Mouse (Mus musculus) adrenal gland, adult 18-20 months (tissue): ENCODE measurements around the gene L1td1. TPM values are rescaled to one million over a fixed set of nuclear protein-coding genes. Genes with fewer than 3 reads are reported as not detected.

Experiments used
- DNase-seq, 2 experiments: peaks; one replicate each; pipeline ENCODE4 v3.0.0; 2021 to 2022; ENCODE audit warnings: low spot score in 2 of 2
- total RNA-seq, 2 experiments: library from RNA; stranded (reverse); gene quantifications; 1 replicate in 1 of 2; 2 replicates in 1 of 2; pipeline ENCODE4 v1.2.3; 2021

L1td1 gene
- total RNA-seq, 2 experiments from 2014 or later = not detected

DNA sequence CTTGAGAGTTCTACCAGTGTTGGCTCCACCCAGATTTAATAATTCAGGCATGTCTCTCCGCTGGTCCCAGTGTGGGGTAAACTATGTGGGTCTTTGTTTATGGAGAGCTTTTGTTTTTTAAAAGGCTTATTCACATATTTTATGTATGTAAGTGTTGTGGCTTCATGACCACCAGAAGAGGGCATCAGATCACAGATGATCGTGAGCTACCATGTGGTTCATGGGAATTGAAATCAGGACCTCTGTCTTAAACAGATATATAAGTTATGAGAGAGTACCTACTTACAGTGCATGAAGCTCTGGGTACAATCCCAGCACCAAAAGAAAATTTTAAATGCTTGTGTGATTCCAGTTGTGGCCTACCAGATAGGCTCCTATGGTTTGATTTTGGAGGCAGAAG, 13.2 kb downstream of the L1td1 start:
- DNase-seq = no peak

DNA sequence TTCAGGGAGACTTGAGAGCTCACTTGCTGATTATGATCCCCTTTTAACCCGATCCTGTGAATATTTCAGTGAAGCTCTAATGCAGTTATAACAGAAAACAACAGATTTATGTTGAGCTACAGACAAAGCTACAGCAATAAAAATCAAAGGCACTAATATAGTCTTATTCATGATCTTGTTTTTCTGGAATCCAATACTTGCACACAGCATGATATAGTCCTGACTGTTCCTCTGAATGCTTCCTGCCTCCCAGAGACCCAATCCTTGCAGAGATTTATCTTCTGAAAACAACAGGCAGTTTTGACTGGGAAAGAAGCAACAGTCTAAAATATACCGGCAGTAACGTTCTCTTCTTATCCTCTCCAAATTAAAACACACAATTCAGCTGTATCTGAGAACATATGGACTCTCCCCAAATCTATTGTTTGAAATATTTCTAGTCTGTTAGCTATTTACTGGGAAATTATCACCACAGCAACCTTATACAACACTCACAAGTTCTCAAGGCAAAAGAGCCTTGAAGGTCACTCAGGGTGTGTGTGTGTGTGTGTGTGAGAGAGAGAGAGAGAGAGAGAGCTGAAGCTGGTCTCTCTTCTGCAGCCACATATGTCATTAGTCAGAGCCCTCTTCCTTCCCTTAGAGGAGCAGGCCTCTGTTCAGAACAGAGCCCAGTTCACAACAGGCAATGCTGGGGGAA, 16.8 kb downstream of the L1td1 start:
- no peak for DNase-seq

DNA sequence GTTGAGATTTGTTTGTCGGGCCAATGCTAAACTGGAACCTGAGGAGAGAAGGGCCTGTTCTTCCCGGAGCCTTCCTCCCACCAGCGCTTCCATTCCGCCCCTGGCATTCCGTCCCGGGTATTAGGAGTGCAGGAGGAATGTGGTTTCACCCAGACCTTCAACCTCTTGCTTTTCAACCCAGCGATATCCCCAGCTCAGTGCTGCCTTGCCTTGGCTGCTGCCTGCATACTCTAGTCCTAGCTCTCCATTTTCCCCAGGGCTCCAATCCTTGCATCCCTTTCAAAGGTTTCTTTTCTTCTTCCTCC, 17.3 kb downstream of the L1td1 start:
- DNase-seq = no peak

DNA sequence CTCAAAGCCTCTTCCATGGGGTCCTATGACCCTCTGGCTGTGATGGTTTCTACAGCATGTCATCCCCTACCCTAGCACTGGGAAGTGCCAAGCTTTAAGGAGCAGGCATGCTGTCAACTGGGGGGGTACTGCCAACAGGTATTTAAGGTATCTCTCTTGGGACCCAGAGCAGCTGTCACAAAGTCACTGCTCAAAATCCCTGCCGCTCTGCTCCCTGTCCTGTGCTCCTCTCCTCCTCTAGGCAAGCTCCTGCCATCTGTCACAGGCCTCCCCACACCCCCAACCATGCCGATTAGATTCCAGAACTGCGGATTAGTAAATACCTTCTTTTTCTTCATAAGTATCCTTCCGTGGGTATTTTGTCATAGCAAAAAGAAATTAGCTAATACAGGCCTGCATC, 27.9 kb downstream of the L1td1 start:
- DNase-seq = no peak

DNA sequence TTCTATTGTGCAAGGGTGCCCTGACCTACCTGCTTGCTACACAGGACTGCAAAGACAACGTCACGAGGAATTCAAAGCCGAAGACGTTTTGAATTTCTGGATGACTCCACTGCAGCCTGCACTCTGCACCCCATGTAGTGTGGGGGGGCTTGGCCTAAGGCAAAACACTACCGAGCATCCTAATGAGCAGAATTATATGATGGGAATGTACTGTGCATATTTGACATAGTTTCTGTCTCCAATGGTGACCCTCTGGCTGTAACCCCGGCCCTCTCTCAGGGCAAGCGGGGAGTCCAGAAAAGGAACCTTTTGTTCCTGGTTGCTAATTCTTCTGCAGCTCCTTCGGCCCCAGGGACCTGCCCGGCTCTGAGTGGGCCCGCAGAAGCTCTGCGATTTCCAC, 29.6 kb downstream of the L1td1 start:
- no peak for DNase-seq

DNA sequence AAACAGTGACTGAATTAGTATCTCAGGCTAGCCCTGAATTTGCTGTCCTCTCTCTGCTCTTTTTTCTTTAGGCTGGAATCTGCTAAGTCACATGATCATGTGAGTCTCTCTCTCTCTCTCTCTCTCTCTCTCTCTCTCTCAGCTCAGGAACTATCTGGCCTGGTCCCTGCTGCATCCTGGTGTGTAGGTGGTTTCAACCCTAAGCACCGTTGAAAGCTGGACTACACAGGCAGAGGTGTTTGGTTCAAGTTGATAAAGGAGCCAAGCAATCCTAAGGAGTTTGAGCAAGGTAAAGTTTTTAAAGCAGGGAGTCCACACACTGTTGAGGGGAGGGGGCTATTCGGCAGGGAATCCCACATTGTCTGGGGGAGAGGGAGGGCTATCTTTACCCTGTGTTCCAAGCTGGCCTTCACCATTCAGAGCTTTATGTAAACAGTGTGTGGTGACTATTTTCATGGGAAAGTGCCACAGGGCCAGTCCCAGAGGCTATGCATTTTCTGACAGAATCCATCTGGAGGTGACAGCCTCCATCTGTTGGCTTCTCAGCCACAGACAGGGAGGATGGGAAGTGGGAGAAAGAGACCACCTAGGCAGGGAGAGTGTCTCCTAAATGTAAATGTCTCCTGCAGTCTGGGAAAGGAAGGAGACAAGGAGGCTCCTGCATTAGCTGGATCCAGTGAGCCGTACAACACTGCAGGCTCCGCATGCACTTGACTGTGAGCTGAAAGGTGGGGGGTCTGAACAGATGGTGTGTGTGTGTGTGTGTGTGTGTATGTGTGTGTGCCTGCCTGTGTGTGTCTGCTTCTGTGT, 31.7 kb downstream of the L1td1 start:
- DNase-seq = no peak

DNA sequence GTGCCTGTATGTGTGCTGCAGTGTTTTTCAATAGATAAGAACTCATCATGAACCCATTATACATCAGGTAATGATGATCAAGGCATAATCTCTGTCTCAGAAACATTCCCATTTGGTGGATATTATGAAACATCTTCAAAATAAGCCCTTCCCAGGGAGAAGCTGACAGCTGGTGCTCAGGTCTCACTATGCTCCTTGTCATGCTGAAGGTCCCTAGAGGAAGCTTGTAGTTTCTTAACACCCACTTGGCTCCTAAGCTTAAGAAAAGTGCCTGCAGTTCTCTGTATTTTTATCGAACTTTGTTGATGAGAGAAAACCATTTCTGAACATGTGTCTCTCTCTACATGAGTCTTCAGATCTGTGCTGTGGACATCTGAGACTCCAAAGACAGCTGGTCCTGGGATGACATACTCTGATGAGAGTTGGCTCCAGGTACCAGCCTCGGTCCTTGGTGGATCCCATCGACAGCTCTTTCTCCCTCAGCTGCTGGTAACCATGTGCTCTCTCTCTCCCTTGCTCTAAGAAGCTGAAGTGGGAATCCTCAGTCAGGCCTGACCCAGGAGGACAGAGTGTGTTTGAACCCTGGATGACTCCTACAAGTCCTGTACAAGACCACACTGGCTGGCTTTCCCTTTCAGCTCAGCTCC, 32.5 kb downstream of the L1td1 start:
- DNase-seq = no peak

DNA sequence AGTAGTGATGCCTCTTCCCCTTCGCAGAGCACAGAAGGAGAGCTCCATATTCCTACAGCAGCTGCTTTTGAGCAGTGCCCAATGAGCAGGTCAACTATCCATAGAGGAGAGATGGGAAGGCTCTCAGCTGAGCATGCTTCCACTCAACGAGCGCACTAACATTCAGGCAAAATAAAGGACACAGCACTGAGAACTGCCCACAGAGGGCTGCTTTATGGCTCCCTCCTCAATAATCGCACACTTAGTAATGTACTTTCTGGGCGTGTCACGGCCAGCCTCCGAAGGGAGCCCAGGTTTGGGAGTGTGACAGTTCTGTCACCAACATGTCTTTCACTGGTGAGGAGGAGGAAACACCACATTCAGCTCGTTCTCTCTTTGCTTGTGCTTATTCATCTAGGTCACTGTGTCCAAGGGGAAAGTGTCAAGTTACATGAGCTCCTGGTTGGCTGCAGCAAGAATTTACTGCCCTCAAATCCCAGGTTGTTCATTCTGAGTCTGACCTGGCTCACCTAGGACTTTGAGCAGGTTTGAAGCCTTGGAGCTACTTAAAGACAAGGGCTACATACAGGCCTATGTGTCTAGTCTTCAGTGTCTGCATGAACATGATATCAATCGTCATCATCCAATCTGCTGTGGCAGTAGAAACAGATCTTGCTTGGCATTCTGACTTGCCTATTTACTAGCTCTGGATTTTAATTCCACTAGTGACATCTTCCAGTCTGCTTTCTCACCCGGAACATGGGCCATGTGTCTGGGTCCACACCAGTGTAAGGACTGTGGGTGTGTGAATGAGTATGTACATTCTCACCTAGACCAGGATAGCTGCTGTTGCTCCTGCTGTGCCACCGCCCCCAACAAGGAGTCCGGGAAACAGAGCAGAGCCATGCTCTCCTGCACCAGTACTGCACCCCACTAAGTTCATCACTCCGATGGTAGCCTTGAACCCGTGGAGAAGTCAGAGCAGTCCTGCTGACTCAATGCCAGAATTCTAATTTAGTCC, 40.9 kb downstream of the L1td1 start:
- no peak for DNase-seq

DNA sequence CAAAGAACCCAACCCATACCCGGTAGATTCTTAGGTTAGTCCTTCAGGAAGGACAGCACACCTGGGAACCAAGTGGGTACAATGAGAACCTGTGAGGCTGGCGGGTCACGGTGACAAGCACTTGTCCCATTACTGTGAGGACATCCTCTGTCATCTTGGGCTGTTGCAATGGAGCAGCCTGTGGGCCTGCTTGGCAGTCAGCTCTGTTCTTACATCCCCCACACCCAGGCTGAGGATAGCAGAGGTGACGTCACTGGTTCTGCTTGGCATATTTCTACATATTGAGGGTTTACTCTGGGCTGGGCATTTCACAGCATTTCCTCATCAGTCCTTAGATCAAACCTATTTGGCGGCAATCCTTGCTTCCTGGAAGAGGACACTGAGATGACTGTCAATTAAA, 47.3 kb downstream of the L1td1 start:
- no peak for DNase-seq

DNA sequence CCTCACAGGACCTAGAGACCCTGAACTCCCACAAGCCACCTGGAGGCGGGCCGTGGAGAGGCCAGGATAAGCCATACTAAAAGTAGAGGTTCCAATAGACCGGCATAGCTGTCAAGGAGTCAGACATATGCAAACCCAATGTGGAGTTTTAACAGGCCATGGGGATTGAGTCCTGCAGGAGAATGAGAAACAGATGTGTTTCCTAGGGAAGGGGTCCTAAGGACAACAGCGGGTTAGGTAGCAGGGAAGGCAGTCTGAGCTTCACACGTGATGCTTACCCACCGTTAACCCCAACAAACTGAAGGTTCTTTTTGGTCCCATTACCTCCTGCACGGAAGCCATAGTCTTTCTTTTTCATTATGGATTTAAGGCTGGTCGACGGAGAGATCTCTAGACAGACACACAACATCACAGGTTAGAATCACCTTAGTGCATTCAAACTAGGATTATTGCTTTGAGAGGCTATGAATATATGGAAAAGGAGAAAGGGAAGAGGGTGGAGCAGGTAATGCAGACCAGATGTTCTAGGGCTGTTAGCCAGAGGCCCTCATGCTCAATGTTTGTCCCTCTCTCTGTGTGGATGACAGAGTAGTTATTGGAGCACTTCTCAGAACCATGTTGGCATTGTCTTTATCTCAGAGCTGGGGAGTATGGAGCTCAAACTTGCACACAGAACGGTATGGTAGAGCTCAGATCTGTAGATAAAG, 50.3 kb downstream of the L1td1 start:
- no peak for DNase-seq

DNA sequence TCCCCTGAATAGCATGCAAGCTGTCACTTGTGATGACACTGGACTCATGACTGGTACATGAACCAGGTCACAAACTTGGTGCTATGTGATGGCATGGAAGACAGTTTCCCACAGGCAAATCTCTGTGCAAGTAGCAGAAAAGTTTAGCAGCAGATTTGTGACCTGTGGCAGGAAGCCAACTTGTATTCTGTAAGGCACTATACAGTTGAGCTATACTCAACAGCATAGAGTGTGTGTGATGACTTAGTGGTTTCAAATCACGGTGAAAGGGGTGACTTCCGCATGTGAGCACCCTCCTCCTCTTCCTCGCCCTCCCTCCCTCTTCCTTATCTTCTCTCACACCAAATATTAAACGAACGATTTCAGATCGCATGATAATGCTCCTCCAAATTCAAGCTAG, 50.9 kb downstream of the L1td1 start:
- DNase-seq = no peak

DNA sequence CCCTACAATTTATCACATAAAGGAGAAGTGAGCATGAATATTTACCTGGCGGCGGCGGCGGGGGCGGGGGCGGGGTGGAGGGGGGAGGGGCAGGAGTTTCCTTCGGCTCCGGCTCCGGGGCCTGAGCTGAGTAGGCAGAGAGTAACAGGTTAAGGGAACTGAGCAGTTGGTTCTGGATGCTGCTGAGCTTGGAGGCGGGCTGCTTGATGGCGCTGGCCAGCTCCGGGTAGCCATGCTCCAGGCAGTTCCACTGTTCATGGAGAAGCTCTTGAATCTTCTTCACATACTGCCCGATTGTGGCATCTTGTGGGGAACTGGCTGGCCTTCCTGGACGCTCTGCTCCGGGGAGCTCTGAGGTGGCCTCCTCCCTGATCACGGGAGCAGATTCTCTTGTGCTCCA, 51.7 kb downstream of the L1td1 start:
- DNase-seq = no peak

DNA sequence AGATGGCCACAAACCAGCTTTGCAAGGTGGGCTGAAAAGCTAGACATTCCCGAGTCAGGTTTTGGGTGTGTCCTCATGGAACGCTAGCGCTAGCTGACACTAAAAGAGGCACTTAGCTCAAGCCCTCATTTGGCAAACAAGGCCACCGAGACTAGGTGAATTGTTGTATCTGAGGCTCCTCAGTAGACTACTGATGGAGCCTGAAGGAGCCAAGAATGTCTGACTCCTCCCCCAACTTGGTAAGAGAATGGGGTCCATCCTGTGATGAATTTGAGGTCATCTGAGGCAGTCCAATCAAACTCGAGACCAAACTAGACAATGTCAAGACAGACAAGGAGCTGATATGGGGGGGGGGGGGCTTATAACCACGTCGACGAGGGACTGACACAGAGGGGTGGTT, 59.3 kb downstream of the L1td1 start:
- DNase-seq = no peak

DNA sequence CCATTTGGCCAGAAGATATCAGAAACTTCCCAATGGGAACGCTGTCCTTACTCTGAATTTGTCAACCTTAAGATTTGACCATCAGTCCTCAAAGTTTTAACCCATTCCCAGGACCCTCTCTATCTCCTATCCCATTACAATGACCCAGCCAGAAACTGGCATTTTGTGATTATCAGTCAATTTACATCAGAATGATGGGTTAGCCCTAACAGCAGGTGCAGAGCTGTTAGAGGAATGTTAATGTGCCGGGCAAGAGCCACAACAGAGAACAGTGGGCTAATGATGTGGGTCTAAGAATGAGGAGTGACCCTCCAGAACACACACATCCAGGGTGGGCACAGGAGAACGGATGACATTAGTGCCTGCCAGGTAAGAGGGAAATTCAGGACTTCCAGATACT, 59.7 kb downstream of the L1td1 start:
- no peak for DNase-seq

Other genes with a start within 250 kb of the L1td1 start
- gene Kank4, start 90.8 kb downstream of the L1td1 start, total RNA-seq = 1 to 10 TPM; 2.6 to 2.8 TPM
- gene I0C0044D17Rik, start 97.1 kb downstream of the L1td1 start, total RNA-seq = not detected
- gene Usp1, start 197.1 kb downstream of the L1td1 start, total RNA-seq = 10 to 100 TPM; 24.6 to 27.2 TPM